Mouse (Mus musculus) urinary bladder, postnatal 25 days (tissue): Measurements from ENCODE around the gene Gpr55.
A peak's percentile ranks its signal among the peaks of the same experiment; 100 is the strongest.
"Not testable (repeated sequence)": the region's sequence is repeated elsewhere in the genome, so short reads cannot be mapped to it uniquely, and the experiment has no call there.

ENCODE experiments used
- DNase-seq: peaks from one replicate; pipeline ENCODE4 v3.0.0; 2022; ENCODE audit warnings: low spot score

Gpr55 gene

DNA sequence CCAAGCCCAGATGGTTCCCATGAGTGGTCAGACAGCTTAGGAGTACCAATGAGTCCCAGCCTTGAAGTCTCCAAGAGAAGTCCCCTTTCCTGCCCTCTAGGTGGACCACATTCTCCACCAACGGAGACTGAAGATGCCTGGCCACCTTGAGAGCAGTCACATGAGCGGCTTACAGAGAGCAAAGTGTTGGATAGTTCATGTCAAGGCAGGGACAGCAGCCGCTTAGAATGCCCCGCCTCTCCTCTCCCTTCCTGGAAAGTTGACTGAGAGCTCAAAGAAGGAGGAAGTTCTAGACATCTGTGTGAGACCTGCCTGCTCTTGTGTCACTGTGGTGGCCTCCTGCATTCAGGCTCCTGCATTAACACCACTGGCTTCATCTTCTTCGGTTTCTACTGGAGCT, at the start of gene Gpr55:
TSS of gene Gpr55 (minus strand) at position 135 of the 400 bp plus-strand sequence.
- no peak for DNase-seq

DNA sequence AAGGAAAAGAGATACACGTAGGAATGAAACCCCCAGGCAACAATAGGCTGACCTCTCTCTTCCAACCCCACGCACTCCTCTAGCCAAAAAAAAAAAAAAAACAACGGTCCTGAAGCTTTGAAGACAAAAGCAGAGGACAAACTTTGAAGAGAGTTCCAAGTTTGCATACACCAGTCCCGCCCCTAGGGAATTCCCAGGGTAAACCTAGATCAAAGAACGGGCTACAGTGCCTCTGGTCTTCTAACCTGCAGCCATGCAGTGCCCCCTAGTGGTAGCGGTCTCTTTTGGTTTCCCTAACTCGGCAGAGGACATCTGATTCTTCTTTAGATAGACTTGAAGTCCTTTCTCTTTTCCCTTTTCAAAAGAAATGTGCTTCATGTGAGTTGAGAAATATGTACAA, 47.0 kb upstream of the Gpr55 start:
- peak; percentile 94 for DNase-seq

DNA sequence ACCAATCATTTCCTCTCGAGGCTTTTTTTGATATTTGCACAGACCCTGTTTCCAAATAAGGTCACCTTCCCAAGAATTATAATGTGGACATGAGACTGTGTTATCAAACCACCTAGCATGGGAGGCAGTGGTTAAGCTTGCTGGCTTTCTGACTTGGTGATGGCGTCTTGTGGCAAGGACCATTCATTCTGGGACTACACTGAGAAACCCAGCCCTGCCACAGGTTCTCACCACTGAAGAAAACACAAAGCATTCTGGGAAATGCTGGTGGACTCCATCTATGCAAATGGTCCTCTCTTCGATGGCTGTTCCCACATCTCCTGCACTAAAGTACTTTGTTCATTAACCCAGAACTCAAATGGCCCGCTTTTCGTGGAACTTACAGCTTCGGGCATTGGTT, 45.2 kb upstream of the Gpr55 start:
- DNase-seq: no peak

DNA sequence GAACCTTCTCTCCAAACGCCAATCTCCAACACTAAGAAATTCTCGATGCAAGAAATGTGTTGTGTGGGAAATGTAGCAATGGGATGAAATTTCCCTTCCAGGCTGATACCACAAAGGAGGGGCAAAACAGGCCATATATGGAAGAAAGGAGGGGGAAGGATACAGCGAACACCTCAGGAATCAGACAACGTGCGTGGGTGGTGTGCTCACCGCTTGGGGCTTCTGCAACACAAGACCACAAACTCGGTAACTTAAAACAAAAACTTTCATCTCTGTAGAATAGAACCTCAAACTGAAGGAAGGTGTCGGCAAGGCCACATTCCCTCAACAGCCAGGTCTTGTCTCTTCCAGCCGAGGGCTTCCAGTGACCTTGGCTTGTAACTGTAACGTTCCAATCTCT, 44.7 kb upstream of the Gpr55 start:
- no peak for DNase-seq

DNA sequence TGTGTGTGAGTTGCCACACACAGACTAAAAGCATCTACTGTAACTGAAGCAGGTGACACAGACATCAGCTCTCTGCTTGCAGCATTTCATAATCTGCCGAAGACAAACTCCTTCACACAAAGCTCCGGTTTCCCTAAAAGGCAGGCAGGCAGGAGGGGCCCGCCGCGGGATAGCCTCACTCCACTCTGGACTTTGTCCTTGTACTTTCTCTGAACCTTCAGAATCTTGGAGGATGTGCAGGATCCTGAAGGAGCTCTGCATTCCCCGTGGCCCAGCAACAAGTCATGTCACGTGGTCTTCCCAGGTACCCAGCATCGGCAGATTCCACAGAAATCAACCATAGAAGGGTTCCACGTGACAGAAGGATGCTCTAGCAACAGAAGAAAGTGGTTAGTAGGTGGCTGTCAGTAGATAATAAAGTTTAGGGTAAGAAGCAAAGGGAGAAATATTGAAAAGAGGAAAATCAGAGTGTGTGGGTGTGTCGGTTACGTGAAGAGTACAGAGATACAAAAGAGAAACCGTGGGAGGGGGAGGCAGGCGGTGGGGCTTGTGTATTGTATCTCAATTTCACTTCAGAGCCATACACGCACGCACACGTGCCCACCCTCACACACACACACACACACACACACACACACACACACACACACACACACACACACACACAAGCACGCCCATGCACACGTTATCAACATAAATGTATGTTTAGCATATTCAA, 39.2 kb upstream of the Gpr55 start:
- DNase-seq: no peak

DNA sequence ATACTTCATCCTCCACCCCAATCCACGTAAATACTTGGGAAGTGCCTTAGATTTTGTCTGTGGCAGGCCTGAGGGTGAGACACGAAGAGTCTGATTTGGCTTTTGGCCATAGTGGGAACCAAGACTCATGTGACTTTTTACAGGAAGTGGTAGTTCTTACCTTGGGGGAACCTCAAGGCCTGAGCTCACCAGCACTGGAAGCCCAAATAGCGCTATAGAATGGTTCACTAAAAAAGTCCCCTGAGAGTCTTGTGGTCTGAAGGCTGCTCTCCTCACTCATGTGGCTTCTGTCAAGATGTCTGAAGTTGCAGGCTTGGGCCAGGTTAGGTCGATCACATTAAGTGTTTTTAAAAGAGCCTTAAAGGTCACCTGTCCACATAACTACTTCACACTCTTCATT, 37.2 kb upstream of the Gpr55 start:
- DNase-seq: no peak

DNA sequence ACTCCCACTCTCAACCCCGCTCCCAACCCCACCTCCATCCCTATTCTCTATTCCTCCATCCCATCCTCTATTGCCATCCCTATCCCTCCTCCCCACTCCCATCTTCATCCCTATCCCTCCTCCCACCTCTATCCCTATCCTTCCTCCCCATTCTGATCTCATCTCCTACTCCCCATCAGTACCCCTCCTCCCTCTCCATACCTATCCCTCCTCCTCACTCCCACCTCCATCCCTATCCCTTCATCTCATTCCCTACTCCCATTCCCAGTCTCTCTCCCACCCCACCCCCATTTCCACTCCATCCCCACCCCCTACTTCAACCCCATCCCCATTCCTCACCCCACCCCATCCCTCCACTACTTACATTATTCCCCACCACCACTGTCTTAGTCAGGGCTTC, 36.4 kb upstream of the Gpr55 start:
- DNase-seq: no peak

DNA sequence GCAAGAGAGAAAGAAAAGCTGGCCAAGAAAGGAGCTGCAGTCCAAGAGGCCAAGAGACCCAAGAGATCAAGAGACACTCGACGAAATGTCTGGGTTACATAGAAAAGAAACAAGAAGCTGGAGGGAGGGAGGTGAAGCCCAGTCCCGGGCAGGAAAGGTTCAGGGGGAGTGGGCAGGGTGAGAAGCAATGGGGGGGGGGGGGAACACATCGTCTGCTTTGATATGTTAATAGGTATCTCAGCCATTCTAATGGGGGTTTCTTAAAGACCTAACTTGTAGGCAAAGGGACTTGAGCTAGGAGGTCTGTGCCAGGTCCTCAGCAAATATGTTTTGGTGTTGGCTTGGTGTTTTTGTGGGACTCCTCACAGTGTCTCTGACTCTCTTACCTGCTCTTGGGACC, 32.7 kb upstream of the Gpr55 start:
- DNase-seq: no peak

DNA sequence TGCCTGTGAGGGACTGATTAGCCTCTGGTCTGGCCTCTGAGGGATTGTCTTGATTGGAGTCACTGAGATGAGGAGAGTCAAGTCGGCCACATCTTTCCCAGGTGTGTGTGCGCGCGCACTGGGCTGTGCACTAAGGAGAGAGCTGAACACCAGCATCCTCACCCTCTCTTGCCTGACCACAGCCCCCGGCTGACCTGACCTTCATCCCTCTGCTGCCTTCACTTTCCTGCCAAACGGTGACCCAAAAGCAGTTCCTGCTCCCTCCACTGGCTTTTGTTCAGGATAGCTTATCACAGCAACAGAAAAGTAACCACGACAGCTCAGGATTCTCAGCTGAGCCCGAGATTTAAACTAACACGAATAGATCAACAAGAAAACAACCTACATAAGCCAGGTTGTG, 31.4 kb upstream of the Gpr55 start:
- DNase-seq: no peak

DNA sequence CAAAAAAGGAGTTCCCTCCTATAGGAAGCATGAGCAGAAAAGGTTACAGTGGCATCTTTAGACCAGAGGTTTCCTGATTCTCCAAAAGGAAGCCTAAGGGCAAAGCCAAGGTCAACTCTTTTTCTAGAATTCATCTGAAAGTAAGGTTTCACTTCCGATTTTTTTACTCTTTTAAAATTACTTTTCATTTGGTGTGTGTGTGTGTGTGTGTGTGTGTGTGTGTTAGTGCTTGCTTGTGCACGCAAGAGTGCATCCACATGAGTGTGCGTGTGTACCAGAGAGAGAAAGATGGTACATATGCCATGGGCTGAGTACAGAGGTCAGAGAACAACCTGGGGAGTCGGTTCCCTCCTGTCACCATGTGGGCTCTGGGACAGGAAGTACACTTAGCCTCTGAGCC, 28.1 kb upstream of the Gpr55 start:
- not testable (repeated sequence) for DNase-seq

DNA sequence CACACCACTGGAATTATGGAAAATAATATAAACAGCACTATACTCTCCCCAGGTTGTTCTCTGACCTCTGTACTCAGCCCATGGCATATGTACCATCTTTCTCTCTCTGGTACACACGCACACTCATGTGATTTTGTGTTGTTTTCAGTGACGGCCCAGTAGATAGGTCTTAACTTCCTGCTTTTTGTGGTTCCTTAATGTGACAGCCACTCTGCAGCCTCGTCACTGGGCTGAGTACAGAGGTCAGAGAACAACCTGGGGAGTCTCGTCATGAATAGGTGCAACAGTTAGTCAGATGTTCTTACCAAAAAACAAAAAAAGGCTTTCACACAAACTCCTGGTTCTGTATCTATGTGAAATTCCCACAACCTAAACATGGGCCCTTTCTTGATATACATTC, 27.5 kb upstream of the Gpr55 start:
- no peak for DNase-seq

DNA sequence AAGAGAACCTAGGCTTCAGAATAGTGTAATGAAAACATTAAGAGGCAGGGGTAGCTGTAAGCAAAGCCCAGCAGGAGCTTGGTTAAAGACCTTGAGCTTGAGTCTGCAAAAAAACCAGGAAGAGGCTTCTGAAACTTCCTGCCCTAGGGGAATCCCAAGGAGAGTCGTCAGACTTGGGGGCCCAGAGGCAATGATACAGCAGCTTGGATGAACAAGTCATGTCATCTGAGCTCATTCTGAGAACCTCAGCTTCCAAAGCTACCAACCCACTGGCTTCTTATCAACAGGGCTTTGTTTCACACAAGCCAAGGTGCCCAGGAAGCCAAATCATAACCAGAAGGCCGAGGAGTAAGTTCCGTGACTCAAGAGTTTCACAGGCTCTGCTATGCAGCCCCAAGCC, 25.0 kb upstream of the Gpr55 start:
- DNase-seq: no peak

DNA sequence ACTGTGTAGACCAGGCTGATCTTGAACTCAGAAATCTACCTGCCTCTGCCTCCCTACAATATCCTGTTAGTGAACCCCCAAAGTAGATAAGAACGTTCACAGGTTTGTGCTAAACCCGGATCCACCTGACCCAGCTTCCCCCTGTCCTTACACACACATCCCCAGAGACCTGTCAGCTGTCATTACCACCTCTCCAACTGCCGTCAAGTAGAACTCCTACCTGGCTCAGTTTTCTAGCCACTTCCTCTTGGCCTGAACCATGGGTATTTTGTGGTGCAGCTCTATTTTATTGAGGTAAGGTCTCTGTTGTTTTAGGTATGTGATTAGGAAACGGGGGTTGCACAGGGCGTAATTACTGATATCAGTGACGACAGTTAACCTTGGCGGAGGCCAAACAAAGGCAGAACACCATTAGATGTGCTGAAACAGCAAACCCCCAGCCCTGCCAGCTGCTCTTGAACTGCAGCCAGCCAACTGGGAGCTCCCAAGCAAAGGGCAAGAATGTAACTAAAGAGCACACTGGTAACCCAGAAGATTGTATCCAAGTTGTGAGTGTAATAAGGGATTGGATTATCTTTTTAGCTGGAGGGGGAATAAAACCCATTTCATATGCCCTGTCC, 21.0 kb upstream of the Gpr55 start:
- no peak for DNase-seq

DNA sequence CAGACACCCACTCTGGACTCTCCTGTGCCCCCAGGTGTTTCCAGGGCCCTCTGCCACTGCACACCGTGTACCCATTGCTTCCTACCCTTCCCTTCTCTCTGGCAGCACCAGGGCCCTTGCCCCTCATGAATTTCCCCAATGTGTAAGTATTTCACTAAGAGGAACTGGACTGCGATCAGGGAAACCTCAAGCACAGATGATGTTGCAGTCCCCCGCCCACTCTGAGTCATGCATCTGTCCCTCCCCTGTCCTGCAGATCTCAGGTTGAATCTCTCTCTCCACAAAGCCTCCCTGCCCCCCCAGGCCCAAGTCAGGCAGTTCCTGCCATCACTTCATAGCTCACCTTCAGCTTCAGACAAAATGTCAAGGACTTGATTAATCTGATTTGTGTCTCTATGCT, 16.9 kb upstream of the Gpr55 start:
- DNase-seq: no peak

DNA sequence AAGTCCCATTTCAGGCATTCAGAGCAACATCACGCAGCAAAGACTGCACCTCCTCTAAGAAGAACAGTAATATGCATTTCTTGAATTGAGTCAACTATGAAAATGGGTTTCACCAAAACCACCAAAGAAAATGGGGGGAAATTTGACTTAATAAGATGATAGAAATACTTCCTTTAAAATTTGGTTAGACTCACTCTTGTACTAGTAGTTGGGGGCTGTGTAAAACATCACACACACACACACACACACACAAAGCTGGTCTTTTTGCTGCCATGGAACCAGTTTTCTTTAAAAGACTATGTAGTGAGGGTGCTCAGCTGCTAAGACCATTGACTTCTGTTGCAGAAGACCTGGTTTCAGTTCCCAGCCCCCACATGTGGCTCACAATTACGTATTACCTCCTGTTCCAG, 12.7 kb upstream of the Gpr55 start:
- no peak for DNase-seq

DNA sequence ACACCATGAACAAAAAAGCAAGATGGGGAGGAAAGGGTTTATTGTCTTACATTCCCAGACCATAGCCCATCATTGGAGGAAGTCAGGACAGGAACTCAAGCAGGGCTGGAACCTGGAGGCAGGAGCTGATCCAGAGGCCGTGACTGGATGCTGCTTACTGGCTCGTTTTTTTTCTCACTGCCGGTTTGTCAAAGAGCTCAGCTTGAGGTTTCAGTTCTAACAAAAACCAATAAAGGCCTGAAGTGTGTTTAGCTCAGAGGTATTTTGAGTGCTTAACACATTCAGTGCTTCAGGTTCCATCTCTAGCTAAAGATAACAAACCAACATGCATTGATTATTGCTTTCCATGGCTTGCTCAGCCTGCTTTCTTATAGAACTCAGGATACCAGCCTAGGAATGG, 11.5 kb upstream of the Gpr55 start:
- DNase-seq: no peak

DNA sequence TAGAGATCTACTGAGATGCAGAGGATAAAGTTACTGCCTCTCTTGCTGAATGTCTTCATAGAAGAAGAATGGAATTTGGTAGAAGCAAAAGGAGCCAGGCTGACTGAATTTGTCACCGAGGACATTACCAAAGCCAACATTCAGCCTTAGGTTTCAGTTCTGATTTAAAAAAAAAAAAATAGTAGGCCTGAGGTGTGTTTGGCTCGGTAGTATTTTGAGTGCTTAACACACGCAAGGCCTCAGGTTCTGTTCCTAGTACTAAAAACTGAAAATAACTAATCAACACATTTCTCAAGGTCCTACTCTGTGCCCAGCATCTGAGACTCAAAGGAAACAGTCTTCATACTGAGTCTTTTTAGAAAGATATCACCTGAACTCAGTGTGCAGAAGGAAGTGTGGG, 10.3 kb upstream of the Gpr55 start:
- DNase-seq: no peak

DNA sequence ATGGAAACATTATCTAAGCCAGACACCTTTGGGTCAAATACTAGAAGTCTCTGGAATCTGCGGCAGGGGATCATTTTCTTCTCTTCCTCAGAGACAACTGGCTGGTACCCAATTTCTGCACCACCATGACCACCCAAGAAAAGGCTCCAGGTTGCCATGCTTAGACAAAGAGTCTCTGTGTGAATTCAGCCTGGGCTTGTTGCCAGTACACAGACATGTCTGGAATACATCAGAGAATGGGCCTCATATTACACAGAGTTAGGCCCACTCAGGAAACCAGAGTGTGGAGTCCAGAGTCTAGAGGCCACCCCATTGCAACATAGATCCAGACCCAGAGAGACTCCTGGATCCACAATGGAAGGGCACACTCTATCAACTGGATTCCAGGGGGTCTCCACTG, 8.7 kb upstream of the Gpr55 start:
- DNase-seq: no peak

DNA sequence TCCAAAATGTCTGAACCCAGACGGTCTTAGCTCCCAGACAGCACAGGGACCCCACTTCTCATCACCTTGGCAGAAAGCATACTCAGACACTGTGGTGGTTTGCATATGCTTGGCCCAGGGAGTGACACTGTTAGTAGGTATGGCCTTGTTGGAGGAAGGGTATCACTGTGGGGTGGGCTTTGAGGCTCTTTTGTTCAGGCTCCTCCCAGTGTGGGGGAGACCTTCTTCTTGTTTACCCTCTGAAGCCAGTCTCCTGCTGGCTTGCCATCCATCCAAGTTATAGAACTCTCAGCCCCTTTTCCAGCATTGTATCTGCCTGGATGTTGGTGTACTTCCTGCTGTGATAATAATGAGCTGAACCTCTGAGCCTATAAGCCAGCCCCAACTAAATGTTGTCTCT, 8.3 kb upstream of the Gpr55 start:
- DNase-seq: no peak

DNA sequence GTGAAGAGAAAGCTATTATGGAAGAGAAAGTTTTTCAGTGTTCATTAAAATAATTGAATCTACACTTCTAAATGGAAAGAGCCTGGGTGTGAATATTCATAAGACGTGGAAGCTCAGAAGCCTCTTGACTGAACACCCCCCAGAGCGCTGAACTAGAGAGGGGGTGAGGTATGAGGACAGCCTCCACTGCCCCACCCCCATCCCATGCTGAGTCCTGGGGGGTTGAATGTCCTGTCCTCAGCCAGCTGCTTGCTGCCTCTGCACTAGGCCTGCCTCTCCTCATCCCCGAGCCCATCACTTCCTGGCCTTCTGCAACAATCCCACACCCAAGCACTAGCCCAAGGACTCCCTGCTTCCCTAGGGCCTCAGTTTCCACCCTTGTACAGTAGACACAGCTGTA, 5.0 kb upstream of the Gpr55 start:
- DNase-seq: no peak

DNA sequence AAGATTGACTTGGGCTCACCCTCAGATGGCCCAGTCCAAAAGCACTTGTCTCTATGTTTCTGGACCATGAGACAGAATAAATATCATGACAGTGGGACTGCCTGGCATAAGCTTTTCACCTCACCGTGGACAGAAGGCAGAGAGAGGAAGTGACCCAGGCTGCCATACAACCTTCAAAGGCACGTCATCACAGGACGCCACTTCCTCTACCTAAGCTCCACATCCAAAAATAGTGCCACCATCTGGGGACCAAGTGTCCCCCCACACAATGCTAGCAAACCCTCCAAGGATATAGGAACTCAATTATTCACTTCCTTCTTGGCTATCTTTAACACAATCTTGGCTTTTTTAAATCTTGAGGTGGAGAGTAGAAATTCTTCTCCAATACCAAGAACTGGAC, 1.3 kb upstream of the Gpr55 start:
- DNase-seq: no peak

DNA sequence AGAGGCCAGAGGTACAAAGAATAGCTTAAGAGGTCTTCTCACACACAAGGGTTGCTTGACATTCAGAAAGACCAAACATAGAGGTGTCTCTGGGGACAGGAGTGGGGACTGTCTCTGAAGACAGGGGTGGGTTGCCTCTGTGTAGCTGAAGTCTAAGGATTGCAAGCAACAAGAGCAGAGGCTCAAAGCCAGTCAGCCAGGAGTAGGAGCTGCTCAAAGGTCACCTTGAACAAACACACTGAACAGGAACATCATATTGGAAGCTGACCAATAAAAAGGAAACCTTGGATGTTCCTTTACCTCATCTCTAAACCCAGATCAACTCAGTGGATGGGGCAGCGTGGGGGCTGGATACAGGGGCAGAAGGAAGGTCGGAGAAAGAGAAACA, 924 bp downstream of the Gpr55 start:
- no peak for DNase-seq

DNA sequence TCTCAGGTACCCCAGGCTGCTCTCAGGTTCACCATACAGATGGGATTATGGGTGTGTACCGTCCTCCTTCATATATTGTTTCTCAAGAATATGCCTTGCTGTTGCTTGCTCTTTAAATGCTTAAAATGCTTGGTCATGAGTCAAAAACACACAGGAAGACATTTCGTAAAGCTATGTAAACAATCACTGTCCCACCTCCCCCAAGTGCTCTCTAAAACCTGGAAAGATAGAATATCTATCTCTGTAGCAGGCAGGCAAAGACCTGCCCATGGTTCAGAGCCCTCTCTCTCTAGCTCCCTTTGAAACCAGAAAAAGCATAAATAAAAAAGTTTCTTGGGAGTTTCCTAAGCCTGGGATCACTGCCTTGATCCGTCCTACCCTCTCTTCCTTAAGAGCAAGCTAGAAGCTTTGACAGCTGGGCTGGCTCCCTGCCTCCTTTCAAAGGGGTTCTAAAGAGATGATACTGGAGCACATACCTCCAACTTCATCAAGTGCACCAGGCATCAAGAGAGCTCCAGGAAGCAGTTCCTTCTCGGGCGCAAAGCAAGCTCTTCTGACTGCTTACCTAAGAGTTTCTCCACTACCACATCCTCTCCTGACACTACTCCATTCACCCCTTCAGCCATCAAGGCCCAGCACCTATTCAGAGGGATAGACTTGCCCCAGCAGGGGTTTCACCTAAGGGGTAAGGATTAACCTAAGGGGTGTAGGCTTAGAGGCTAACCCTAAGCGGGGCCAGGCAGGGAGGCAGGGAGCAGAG, 1.5 kb downstream of the Gpr55 start:
- no peak for DNase-seq
